Mouse (Mus musculus) adrenal gland, adult (tissue): ENCODE results near the gene Lgr4.
A peak's percentile ranks its signal among the peaks of the same experiment; 100 is the strongest.

Experiments used
- DNase-seq, 2 experiments: peaks; one replicate each; pipeline ENCODE4 v3.0.0; 2022 to 2023; ENCODE audit warnings: low spot score in 1 of 2; ENCODE audit not compliant: inconsistent age in 2 of 2

Lgr4 gene

DNA sequence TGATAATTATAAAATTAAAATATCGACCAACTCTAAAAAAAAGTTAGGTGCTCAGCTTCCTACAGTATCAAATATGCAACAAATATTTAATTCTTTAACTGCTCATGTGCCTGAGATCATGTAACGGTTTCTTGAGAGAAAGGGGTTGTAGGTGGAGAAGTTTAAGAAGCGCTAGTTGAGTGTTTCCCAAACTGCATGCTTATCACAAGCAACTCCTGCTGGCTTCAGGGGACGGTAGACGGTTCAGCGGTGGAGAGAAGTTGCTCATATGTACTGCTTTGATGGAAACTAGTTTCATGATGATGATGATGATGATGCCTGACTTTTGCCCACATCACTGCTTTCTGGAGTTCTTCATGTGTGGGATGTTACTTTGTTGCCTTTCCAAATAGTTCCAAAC lies 29.0 kb downstream of the Lgr4 start:
- no peak for DNase-seq

DNA sequence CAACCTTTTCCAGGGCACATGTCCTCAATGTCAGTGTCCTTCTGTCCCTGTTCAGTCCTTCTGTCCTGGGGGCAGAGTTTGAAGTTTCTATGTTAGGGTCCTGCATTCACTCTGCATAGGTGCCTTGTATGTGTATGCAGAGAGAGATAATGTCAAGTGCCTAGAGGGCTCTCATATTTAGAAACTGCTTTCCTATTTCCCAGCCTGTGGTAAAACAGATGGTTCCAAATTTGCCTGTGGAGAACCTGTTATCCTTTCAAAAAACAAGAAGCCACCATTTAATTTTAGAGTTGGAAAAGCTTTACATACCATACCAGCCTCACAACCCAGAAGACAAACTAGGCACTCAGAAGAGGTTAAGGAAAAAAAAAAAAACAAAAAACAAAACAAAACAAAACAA lies 32.1 kb downstream of the Lgr4 start:
- DNase-seq, result no peak

DNA sequence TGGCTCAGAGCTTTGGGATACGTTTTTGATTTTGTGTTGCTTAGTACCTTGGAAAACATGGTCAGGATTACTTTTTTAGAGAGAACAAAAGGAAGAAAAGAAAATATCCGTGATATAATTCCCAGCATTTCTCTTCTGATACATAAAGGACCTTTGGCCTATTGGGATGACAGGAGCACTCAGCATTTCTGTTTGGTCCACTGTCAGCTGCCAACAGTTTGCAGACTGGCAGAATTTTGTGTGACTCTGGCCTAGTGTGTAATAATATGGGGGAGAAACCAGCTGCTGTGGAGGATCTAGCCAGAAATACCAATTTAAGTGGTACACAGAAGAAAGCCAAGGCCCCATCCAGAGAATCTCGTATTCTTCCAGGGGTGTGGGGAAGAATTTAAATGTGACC lies 32.9 kb downstream of the Lgr4 start:
- peak in 1 of 2 experiments; percentile 35 for DNase-seq

DNA sequence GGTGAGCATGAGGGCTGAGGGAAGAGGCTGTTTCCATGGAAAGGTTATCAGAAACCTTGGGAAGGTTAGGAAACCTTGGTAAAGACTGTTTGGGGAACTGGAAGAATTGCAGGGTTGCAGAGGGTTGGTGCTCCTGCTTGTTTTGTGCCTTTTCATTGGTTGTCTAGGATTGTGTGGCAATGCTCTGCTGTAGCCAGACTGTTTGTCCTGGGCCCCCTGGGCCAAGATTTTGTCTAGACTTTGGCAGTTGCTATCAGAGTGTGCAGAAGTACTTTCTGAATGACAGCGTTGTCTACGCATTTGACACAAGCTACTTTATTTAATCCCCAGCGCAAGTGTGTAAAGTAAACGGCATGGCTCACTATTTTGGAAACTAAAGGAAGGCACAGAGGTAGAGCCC lies 33.6 kb downstream of the Lgr4 start:
- DNase-seq, result peak in 1 of 2 experiments; percentile 71

DNA sequence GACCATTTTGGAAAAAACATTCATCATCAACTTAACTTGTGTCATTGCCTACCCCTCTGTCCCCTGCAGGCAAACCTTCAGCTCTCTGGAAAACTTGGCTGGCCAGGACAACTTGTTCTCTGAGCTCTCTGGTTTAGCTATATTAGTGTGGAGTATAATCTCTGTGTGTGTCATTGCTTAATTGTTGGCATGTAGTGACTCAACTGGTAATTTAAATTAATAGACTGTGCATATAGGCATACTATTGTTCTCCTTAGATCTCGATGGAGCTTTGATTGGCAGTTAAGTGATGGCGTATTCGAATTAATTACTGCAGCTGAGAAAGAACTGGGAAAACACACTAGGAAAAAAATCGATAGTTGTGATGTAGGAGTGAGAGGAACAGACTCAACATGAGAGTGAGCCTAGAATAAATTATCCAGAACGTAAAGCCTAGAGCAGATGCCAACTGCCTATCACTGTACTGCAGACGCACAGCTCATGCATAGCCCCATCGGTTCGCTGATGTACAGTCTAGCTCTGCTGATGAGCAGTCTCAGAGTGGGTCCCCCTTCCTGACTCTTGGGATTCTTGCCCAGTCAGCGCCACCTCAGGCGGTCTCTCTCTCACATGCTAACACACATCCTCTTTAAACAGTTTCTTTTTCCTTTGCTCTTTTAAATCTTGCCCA lies 35.7 kb downstream of the Lgr4 start:
- DNase-seq, result peak in 1 of 2 experiments; percentile 39

DNA sequence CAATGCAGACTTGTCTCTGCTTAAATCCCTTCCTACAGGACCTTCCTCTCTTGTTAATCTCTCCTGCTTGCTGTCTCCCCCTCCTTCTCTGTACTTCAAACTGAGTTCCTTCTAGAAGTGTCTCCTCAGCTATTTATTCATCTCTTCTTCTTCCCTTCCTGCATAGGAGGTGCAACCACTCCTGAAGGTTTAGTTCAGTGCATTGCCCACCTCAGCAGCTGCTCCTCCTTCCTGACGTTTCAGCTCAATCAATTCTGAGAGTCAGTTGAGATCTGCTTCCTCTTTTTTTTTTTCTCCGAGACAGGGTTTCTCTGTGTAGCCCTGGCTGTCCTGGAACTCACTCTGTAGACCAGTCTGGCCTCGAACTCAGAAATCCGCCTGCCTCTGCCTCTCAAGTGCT lies 36.4 kb downstream of the Lgr4 start:
- DNase-seq, result no peak

DNA sequence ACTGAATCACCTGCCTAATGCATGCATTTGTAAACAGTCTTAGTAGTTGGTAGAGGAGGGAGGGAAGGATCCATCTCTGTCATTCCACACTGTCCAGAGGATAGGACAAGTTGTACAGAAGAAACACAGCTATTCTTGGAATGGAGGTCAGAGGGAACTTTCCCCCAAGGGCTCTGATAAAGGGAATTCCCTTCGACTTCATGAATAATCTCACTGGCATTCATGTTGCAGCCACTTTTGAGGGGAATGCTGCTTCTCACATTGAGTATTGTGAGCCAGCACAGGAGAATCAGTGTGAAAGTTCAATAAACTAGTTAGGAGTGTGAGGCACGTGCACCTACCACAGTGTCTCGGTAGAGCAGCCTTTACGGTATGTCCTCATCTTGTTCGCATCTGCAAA lies 37.6 kb downstream of the Lgr4 start:
- peak; percentile 48 to 78 for DNase-seq

DNA sequence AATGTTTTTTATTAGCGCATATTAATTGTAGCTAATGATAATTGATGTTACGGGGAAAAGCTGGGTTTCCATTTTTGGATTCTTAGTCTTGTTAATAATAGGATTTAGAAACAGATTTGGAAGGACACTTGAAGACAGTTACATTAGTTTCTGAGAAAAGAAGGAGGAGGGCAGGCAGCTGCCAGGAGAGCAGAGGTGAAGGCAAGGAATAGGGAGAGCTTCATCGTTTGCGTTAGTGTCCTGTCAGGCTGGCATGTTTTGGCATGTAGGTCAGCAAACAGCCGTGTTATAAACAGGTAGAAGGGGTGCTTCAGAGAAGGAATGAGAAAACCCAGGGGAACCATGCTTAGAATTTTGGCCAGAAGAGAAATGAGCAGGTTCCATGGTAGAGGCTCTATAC lies 38.5 kb downstream of the Lgr4 start:
- DNase-seq, result peak in 1 of 2 experiments; percentile 49

DNA sequence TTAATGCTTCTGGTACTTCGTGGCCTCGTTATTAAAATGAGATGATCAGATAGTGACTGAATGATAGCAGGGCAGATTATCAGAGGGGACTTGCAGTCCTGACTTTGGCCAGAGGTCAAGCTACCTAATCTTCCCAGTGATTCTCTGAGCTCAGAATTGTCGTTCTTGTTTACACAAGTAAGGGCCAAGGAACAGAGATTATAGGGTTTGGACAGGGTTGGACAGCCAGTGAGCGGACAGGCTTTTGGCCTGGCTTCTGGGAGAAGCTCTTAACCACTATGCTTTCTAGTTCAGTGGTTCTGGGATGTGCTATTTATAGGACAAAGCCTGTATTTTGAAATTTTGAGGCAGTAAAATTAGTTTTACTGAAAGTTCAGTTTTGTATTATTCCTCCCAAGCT lies 39.3 kb downstream of the Lgr4 start:
- peak in 1 of 2 experiments; percentile 52 for DNase-seq

DNA sequence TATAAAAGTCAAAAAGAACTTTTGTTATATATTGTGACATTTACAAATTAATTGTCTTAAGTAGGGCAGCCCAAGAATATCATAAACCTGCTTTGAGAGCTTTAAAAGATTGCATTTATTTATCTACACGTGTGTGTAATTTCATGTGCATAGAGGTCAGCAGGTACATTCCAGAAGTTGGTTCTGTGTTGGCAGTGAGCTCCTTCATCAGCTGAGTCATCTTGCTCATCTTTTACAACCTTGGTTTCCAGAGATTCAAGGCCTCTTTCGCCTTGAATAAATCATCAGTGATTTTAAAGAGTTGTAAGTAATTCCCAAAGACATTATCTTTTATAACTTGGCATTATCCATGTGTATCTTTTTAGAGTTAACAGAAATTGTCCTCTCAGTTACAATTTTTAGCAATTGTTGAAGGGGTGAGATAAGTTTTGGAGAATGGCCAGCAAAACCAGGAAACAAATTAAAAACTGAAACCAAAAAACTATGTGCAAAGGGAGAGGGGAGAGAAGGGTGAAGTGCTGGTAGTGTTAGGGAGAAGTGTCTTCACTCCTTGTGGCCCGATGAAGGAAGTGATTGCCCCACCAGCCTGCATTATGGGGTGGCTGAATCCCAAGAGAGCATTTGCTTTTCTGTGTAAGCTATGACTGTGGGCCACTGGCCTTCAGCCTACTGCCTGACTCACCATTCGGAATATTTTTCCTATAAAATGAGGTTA lies 41.4 kb downstream of the Lgr4 start:
- peak; percentile 75 to 91 for DNase-seq

DNA sequence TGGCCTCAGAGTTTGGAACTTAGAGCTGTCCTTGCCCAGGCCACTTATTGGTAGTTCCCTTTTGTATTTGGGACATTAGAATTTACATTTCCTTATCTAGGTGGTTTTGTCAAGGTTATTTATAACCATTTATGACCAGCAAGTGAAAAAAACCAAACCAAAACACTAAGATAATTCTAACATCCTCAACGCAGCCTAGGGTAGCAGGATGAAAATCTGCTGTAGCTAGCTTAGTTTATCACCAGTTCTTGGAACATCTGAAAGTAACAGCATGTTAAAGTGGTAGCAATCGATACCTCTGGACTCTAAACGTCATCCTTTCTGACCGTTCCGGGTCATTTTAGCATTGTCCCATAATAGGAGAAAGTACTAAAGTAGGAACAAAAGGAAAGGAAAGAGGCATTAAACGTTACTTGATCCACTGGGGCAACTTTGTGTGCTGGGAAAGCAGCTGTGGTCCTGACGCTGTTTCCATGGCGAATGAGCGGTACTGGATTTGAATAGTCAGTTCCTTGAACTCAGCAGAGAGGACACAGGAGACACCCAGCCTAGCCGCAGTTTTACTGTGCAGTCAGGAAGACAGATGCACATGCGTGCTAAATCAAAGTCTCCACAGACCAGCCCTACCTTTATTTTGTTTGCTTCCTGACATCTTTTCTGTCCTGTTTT lies 42.1 kb downstream of the Lgr4 start:
- DNase-seq, result peak; percentile 56 to 84

DNA sequence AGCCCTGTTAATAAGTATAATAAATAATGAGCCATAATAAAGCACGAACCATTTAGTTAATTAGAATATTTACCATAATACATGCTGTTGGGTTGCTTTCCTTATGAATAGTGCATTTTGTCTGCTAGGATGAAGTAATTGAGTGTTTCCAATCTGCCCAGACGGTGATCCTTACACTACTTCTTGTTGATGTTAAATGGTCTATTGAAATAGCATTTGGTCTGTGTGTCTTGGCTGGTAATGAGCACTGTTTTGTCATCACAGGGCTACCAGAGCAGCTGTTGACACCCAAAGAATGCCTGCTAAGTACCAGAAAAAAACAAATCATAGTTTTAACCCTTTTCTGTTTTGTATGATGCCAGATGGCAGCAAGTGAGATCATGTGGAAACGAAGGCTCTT lies 42.8 kb downstream of the Lgr4 start:
- DNase-seq, result peak in 1 of 2 experiments; percentile 57

DNA sequence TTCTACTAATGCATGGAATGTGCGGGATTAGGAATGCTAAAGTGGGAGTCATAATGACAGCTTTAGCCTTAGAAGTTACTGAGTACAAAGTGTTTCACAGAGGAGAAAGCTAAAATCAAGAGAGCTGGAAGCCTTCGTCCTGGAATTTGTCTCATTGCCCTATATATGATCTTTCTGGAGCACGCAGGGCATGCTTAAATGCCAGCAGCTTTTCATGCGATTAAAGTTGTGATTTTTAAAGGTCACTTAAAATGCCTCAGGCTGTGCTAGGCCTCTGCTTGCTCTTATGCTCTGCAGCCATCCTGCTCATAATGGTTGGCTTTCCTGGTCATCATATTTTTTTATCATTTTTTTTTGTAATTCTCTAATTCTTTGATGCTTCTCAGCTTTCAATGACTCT lies 43.7 kb downstream of the Lgr4 start:
- DNase-seq, result peak in 1 of 2 experiments; percentile 71

DNA sequence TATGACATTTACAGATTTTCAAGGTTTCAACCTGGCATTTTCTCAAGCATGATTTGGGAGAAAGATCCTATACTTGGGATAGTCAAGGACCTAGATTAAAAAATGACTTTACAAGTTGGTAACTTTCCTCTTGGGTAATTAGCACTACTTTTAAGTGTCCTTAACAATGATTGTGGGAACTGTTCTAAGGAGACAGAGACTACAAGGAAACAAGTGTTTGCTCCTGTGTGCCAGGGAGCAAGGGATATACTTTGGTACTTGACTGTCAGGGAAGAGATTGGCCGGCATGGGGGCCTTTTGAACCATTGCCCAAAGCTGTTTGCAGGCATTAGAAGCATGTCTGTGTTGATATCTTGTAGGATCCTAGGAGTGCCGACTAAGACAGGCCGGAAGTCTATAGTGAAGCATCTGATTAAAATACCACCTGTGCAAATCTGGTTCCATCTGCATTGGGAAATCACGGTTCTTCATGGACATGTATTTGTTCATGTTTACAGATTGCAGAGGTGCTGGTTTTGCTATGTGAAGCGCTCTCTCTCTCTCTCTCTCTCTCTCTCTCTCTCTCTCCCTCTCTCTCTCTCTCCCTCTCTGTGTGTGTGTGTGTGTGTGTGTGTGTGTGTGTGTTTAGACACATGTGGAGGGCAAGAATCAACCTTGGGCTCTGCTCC lies 46.3 kb downstream of the Lgr4 start:
- peak in 1 of 2 experiments; percentile 77 for DNase-seq

DNA sequence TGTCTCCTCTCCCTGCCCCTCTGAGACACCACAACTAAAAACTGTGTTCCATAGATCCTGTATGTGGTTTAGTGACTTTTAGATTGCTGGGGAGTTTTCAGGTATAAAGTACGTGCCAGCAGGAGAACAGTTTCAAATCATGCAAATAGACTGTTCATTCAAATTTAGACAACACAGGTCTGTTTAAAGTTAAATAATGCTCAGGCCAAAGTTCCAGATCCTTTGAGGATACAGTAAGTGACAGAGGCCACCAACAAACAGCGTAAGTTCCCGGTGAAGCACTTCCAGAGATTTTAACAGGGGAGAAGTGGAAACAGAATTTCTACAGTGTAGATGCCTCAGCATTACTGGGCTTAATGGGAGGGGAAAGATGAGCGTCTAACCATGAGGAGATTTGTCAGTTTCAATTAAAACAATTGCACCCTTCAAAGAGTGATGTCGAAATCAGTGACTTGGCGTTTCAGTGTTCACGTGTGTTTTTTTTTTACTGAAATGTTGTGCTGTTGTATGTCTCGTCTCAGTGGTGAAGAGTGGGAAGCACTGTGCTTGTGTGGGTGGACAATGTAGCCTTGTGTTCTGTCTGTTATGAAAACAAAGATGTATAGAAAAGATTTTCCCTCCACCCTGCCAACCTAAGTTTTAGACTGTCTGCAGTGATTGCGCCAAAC lies 48.4 kb downstream of the Lgr4 start:
- DNase-seq, result peak in 1 of 2 experiments; percentile 71

DNA sequence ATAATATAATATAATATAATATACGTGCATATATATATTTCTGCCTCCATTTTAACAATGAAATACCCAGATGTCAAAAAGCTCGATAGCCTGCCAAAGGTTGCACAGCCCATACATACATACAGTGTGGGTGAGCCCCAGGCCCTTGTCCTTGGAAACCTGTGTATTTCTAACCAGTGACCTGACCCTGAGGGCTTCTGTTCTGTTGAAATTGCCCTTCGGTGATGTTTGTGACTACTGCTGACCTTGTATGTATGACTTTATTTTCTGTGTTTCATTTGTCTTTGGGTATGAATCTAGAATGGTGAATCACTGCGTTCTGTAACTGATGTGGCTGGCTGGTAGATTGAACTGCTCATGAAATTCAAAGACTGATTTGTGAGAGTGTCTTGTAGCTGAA lies 49.4 kb downstream of the Lgr4 start:
- peak in 1 of 2 experiments; percentile 79 for DNase-seq

DNA sequence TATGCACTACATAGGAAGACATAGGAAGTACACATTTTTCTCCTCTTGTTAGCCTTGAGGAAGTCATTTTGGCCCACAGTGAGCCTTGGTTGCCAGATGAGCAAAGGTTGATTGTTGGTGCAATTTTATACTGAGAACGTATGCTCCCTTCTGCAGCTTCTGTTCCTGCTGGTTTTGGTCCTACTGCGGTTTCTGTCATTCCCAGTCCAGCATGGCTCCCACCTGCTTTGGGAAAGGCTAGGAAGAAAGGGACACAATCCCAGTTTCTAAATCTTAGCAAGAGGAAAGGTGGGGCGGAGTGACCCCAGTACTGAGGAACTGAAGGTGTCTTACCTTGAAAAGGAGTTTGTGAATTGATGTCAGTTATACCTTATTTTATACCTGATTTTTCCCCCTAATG lies 51.9 kb downstream of the Lgr4 start:
- peak in 1 of 2 experiments; percentile 50 for DNase-seq

DNA sequence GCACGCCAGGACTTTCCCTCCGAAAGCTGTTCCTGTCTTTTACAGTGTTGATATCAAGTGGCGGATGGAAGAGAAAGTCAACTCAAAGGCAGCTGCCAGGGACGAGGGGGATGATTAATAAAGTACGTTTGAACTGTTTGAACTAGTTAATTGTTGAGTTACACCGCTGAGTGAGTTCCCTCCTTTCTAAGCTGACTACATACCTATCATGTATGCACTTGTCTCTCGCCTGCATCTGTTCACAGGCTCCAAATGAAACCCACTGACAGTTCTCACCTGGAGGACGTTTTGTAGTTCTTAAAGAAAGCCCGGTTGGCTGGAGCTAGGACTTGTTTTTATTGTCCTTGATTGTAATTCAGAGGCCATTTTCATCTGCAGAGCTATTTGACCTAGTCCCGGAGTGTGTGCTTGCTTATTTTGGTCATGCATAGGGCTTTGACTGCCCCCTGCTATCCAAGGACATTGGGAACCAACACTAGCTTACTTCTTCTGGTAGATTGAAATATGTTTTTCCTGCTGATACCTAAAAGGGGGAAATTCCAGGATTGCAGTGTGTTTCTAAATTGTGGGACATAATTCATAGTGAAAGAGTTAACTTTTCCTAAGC lies 52.6 kb downstream of the Lgr4 start:
- peak in 1 of 2 experiments; percentile 75 for DNase-seq

DNA sequence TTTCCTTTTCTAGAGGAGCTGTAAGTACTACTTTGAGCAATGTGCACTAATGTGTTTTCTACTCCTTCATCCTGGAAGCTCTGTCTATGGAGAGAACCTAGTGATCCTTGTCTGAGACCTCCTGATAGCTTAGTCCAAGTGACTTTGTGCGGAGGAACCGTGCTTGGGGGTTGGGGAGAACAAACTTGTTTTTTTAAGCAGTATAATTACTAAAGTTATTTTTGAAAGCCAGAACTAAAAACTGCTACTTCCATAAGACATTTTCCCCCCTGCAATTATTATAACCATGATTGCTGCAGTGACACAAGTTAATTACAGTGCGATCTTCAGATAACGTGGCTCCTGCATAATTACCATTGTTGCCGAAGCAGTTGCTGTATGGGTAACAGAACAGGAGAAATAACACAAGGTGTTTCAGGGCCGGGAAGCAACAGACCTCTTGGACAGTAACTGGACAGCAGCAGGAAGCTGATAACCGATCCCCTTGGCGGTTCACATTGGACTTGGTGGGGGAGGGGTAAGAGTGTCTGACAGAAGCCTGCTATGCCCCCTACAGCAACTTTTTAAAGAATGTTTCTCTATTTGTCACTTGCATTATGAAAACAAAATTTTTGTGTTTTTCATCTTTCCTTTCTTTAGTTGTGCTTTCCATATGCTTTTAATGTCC lies 53.4 kb downstream of the Lgr4 start:
- DNase-seq, result peak in 1 of 2 experiments; percentile 67

DNA sequence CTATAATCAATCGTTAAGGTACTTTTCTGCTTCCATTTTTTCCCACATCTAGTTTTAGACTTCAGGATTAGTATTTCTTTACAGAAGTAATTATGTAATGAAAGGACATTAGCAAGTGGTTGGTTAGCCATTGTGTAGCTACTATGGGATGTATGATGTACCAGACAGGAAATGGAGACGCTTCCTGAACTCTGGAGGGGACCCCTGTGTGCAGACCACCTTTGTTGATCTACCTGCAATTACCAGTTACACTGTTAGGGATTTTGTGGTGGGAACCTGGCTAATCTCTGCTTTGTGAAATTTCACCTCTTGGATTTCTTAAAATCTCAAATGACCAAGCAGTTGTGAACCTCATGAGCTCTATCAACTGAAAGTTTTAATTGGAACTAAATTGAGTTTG lies 54.9 kb downstream of the Lgr4 start:
- DNase-seq, result no peak
